Mouse (Mus musculus) liver, adult 2 months (tissue): ENCODE data around the gene Serpinf2. TPM values are rescaled to one million over a fixed set of nuclear protein-coding genes. Genes with fewer than 3 reads are reported as not detected.

Experiments used
- DNase-seq: peaks from one replicate; pipeline ENCODE4 v3.0.0-alpha.2; 2011; ENCODE audit warnings: low read depth, low spot score; ENCODE audit errors: extremely low read depth
- H3K27ac ChIP-seq: fragments of 200-500 bp; replicated peaks from 2 replicates; pipeline ENCODE4 v1.5.1; 2012; ENCODE audit warnings: low read depth, mild to moderate bottlenecking, control low read depth, inconsistent platforms, low read length; ENCODE audit not compliant: insufficient read depth
- H3K27me3 ChIP-seq: fragments of 200-500 bp; 2 replicates; pipeline ENCODE4 v1.6.1; 2012; ENCODE audit warnings: mild to moderate bottlenecking, moderate library complexity, low read length, inconsistent platforms; ENCODE audit not compliant: control insufficient read depth, insufficient read depth
- H3K36me3 ChIP-seq: fragments of 200-500 bp; 2 replicates; pipeline ENCODE4 v1.6.1; 2012; ENCODE audit warnings: low read length, inconsistent platforms; ENCODE audit not compliant: control insufficient read depth, insufficient read depth
- H3K4me1 ChIP-seq: fragments of 200-500 bp; 2 replicates; pipeline ENCODE4 v1.6.1; 2011; ENCODE audit warnings: low read length; ENCODE audit not compliant: control insufficient read depth, insufficient read depth
- H3K4me3 ChIP-seq: fragments of 200-500 bp; 2 replicates; pipeline ENCODE4 v1.5.1; 2011; ENCODE audit warnings: low read depth, mild to moderate bottlenecking, control low read depth, low read length, moderate library complexity; ENCODE audit not compliant: insufficient read depth
- H3K79me2 ChIP-seq: fragments of 200-500 bp; 2 replicates; pipeline ENCODE4 v1.6.1; 2012; ENCODE audit warnings: inconsistent platforms, mild to moderate bottlenecking, low read length, moderate library complexity; ENCODE audit not compliant: control insufficient read depth, insufficient read depth
- H3K9ac ChIP-seq: fragments of 200-500 bp; 2 replicates; pipeline ENCODE4 v1.6.1; 2012; ENCODE audit warnings: low read depth, mild to moderate bottlenecking, control low read depth, inconsistent platforms, low read length
- CTCF ChIP-seq: fragments of 200-500 bp; IDR thresholded peaks from 2 replicates; pipeline ENCODE4 v1.5.1; 2011; ENCODE audit warnings: low read depth, low read length, control low read depth
- POLR2A ChIP-seq: fragments of 200-500 bp; IDR thresholded peaks from 2 replicates; pipeline ENCODE4 v1.6.1; 2011; ENCODE audit warnings: low read length, control low read depth; ENCODE audit not compliant: insufficient read depth; ENCODE audit errors: extremely low read depth
- WGBS: fragments of 180-500 bp; shearing (Covaris S2); methylation state at CpG from one replicate; pipeline ENCODE4 v1.1.7; 2018; 5-methylcytosine and 5-hydroxymethylcytosine counted together
- polyA plus RNA-seq: library from polyadenylated mRNA; depleted of rRNA; stranded (reverse); fragments of >200 nt; gene quantifications from 2 replicates; pipeline ENCODE4 v1.2.3, GENCODE M21; 2012
- total RNA-seq: library from RNA; depleted of rRNA; stranded (reverse); fragments of >200 nt; gene quantifications from 2 replicates; pipeline ENCODE4 v1.2.3, GENCODE M21; 2014

The Serpinf2 gene
- total and polyA plus RNA-seq, 2 experiments: 687 to 1,654 TPM

DNA sequence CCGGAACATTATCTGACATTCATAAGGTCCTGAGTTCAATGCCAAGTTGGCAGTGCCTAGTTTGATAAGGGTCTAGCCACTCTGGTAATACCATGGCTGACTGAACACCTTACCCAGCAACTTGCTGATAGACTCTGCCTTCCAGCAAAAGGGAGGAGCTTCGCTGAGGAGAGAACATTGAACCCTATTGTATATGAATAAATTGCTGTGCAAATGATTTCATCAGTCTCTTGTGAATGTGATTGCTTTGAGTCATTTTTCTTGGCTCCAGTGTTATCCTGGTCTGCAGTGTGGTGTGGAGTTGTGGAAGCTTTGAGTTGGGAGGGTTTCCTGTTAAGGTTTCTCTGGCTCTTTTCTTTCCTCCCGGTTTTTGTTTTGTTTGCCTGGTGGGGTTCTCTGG lies 31.3 kb upstream of the Serpinf2 start:
- Histone ChIP-seq H3K36me3 (peaks cover 4% of the 10 kb centered on the region), H3K79me2 (no peaks in the 10 kb centered on the region), H3K9ac (no peak overlapping the region), H3K27ac (no peak overlapping the region), H3K4me3 (no peak overlapping the region), H3K4me1 (peaks cover 17% of the 10 kb centered on the region), H3K27me3 (no peaks in the 10 kb centered on the region)
- 57% methylated on average over 3 of the region's 3 CpGs for WGBS
- DNase-seq: no peak
- no peak for TF ChIP-seq CTCF
- TF ChIP-seq POLR2A: no peak

DNA sequence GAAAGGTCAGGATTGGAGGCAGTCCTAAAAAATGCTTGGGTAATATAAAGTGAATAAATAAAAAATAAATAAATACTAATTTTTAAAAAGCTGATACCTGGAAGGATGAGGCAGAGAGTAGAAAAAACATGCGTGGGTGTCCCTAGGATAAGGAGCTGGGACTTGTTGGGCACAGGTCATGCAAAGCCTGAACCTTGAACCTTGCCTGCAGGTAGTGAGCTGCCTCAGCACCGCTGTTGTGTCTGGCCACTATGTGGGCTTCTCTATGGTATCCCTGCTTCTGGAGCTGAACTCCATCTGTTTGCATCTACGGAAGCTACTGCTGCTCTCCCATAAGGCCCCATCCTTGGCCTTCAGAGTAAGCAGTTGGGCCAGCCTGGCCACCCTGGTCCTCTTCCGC lies 29.9 kb upstream of the Serpinf2 start:
- peak; percentile 77 for DNase-seq
- Histone ChIP-seq H3K36me3 (peaks cover 18% of the 10 kb centered on the region), H3K27me3 (no peaks in the 10 kb centered on the region), H3K79me2 (no peaks in the 10 kb centered on the region), H3K4me1 (peaks cover 27% of the 10 kb centered on the region), H3K9ac (no peak overlapping the region), H3K4me3 (peak overlapping the region; percentile 3; the same call in 1 of the 2 replicates), H3K27ac (peak overlapping the region; percentile 84; the same call in 1 of the 2 replicates)
- TF ChIP-seq CTCF: no peak
- TF ChIP-seq POLR2A: no peak
- WGBS: 52% methylated on average over 4 of the region's 4 CpGs

DNA sequence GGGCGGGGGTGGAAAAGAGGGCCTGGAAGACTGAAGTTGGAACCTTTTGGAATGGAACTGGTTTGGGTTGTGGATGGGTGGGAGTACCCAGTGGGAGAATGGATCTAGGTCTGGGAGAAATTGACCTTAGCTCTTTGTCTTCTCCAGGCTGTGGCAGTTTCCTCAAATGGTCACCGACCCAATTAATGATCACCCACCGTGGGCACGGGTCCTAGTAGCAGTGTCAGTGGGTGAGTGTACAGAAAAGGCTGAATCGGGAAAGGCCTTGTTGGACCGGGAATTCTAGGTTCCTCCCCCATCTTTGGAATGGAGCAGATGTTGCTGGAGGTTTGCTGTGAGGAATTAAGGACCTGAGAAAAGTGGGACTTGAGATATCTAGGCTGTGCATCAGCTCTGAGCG lies 29.0 kb upstream of the Serpinf2 start:
- peak overlapping the region; percentile 84 for H3K27ac ChIP-seq
- no peaks in the 10 kb centered on the region for H3K27me3 ChIP-seq
- H3K9ac ChIP-seq: peak overlapping the region; percentile 85
- 13% methylated on average over 7 of the region's 7 CpGs for WGBS
- peak overlapping the region; percentile 74 for H3K4me3 ChIP-seq
- no peak for TF ChIP-seq CTCF
- TF ChIP-seq POLR2A: no peak
- H3K79me2 ChIP-seq: peaks cover 4% of the 10 kb centered on the region; the same call in 1 of the 2 replicates
- peak; percentile 60 for DNase-seq
- peaks cover 22% of the 10 kb centered on the region for H3K36me3 ChIP-seq
- peaks cover 33% of the 10 kb centered on the region for H3K4me1 ChIP-seq

DNA sequence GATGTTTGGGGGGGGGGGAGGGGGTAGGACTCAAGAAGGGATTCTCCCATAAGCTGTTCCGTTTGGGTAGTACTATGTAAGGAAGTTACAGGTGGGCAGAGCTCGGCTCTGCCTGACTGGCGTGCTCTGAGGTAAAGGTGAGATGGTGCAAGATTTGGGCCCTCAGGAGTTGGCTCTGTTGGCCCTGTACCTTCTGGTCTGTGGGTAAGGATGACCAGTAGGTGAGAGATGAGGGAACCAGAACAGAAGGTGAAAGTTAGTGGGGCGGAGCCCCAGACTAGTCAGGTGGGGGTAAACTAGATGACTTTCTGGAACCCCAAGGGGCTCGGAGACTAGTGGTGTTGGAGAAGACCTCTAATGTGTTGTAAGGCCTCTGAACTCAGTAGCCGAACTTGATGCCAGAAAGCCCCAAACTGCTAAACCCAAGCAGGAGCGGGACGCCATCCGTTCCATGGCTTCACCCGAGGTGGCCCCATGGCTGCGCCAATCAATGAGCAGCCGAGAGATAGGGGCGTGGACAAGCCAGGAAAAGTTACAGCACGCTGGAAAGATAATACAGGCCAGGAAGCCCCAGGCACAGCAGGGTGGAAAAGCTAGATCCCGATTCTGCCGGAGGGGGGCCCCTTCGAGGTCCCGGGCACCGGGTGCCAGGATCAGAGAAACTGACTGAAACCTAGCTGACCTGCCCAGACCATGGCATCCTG lies 28.3 kb upstream of the Serpinf2 start:
- H3K4me1 ChIP-seq: peaks cover 33% of the 10 kb centered on the region
- WGBS: 5% methylated on average over 19 of the region's 19 CpGs
- DNase-seq: peak; percentile 89
- H3K79me2 ChIP-seq: peaks cover 4% of the 10 kb centered on the region; the same call in 1 of the 2 replicates
- peaks cover 25% of the 10 kb centered on the region for H3K36me3 ChIP-seq
- peak; percentile 72; the same call in 1 of the 2 replicates for TF ChIP-seq POLR2A
- TF ChIP-seq CTCF: 0 out of 2 replicates have a peak, but pooled peaks have one; percentile 10
- H3K9ac ChIP-seq: peak overlapping the region; percentile 85
- peak overlapping the region; percentile 74 for H3K4me3 ChIP-seq
- H3K27ac ChIP-seq: peak overlapping the region; percentile 84
- H3K27me3 ChIP-seq: no peaks in the 10 kb centered on the region

DNA sequence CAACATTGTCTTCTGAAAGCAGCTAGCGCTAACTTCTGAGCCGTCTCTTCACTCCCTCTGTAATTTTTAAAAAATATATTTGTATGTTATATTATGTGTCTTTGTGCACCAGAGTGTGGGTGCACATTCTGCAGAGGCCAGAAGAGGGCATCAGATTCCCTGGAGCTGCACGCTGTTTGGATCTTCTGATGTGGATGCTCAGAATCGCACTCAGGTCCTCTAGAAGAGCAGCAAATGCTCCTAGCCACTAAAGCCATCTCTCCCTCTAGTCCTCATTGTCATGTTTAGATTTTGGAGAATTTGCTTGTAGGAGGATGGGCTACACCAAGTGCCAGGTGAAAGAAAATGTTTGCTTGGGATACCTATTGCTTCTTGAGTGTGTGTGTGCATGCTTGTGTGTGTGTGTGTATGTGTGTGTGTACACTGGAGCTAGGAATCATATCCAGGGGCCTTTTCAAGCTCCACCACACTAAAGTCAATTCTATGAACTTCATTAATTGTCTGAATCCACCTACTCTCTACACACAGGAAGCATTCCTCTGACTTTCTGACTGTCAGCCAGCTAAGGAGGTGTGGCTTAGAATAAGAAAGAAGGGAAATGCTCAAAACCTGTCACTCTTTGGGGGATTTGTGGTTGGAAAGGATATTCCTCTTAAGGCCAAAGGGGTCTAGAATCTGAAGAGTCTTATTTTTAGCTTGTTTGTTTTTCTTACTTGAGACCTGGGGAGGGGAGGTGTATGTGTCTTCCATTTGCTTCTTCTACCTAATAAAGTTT lies 27.5 kb upstream of the Serpinf2 start:
- Histone ChIP-seq H3K27ac (no peak overlapping the region), H3K79me2 (peaks cover 4% of the 10 kb centered on the region; the same call in 1 of the 2 replicates), H3K4me1 (peaks cover 29% of the 10 kb centered on the region), H3K4me3 (no peak overlapping the region), H3K27me3 (no peaks in the 10 kb centered on the region), H3K36me3 (peaks cover 25% of the 10 kb centered on the region), H3K9ac (no peak overlapping the region)
- DNase-seq: peak; percentile 53
- peak; percentile 47; the same call in 1 of the 2 replicates for TF ChIP-seq CTCF
- no peak for TF ChIP-seq POLR2A
- WGBS: 92% methylated on average over 4 of the region's 4 CpGs
